Mouse (Mus musculus) olfactory bulb, adult 2 months (tissue): ENCODE results near the gene Foxr1.

ENCODE experiments used
- CTCF ChIP-seq: fragments of 200-500 bp; IDR thresholded peaks from 2 replicates; pipeline ENCODE4 v1.5.1; 2012; ENCODE audit warnings: low read depth, mild to moderate bottlenecking, low read length, moderate library complexity; ENCODE audit not compliant: insufficient read depth
- POLR2A ChIP-seq: fragments of 200-500 bp; IDR thresholded peaks from 2 replicates; pipeline ENCODE4 v1.6.1; 2012; ENCODE audit warnings: mild to moderate bottlenecking, low read depth, low read length, moderate library complexity; ENCODE audit not compliant: insufficient read depth

GRCm38 (mm10) chr9:44417892-44418363, 23.0 kb downstream of the Foxr1 start:
- peak; percentile 85 for TF ChIP-seq CTCF
- peak; percentile 73; the same call in 1 of the 2 replicates for TF ChIP-seq POLR2A
